Mouse (Mus musculus) MEL (cell line): ENCODE results near the gene Rbpms2. TPM values are rescaled to one million over a fixed set of nuclear protein-coding genes. Genes with fewer than 3 reads are reported as not detected.

Source experiments
- DNase-seq: peaks from one replicate; pipeline ENCODE4 v3.0.0; 2011; ENCODE audit warnings: low read depth, low spot score
- H3K27ac ChIP-seq: 2 replicates; pipeline ENCODE4 v1.5.1; 2012; ENCODE audit warnings: low read depth, mild to moderate bottlenecking, control low read depth, low read length, moderate library complexity; ENCODE audit not compliant: control insufficient read depth
- H3K27me3 ChIP-seq, 2 experiments: fragments of 150-350 bp in 1 of 2; sonication (generic) in 1 of 2; 2 replicates each; pipeline ENCODE4 v1.6.1; 2012; ENCODE audit warnings: low read length in 2 of 2, mild to moderate bottlenecking in 2 of 2, improper control_type of control experiment in 1 of 2, moderate library complexity in 1 of 2; ENCODE audit not compliant: insufficient read depth in 2 of 2, control insufficient read depth in 1 of 2
- H3K36me3 ChIP-seq, 2 experiments: 2 replicates each; pipeline ENCODE4 v1.6.1; 2012 to 2014; ENCODE audit warnings: low read length in 2 of 2, improper control_type of control experiment in 1 of 2, inconsistent platforms in 1 of 2, mild to moderate bottlenecking in 1 of 2; ENCODE audit not compliant: insufficient read depth in 2 of 2, control insufficient read depth in 1 of 2
- H3K4me1 ChIP-seq, 2 experiments: fragments of 150-350 bp in 1 of 2; sonication (generic) in 1 of 2; 2 replicates each; pipeline ENCODE4 v1.6.1; 2012; ENCODE audit warnings: low read length in 2 of 2, improper control_type of control experiment in 1 of 2, mild to moderate bottlenecking in 1 of 2; ENCODE audit not compliant: insufficient read depth in 2 of 2, control insufficient read depth in 1 of 2
- H3K4me3 ChIP-seq, 2 experiments: fragments of 150-350 bp in 1 of 2; sonication (generic) in 1 of 2; 2 replicates each; pipeline ENCODE4 v1.5.1; 2012; ENCODE audit warnings: low read depth in 2 of 2, low read length in 2 of 2, mild to moderate bottlenecking in 2 of 2, moderate library complexity in 2 of 2, control low read depth in 1 of 2, improper control_type of control experiment in 1 of 2; ENCODE audit not compliant: control insufficient read depth in 1 of 2, insufficient read depth in 1 of 2
- H3K79me2 ChIP-seq: 2 replicates; pipeline ENCODE4 v1.6.1; 2012; ENCODE audit warnings: mild to moderate bottlenecking, low read length, moderate library complexity; ENCODE audit not compliant: control insufficient read depth, poor library complexity, insufficient read depth
- H3K9ac ChIP-seq: 2 replicates; pipeline ENCODE4 v1.6.1; 2012; ENCODE audit warnings: low read depth, mild to moderate bottlenecking, control low read depth, low read length, moderate library complexity; ENCODE audit not compliant: control insufficient read depth, poor library complexity, severe bottlenecking
- H3K9me3 ChIP-seq: fragments of 150-350 bp; sonication (generic); replicated peaks from 2 replicates; pipeline ENCODE4 v1.6.1; 2012; ENCODE audit warnings: mild to moderate bottlenecking, low read length, improper control_type of control experiment, moderate library complexity; ENCODE audit not compliant: insufficient read depth
- CHD1 ChIP-seq: IDR thresholded peaks from 2 replicates; pipeline ENCODE4 v1.6.1; 2012; ENCODE audit warnings: low read depth, mild to moderate bottlenecking, inconsistent platforms, low read length, improper control_type of control experiment
- CTCF ChIP-seq, 3 experiments: IDR thresholded peaks in 2 of 3; conservative IDR thresholded peaks in 1 of 3; 2 replicates each; pipeline ENCODE4 v1.5.1; 2011 to 2012; ENCODE audit warnings: low read length in 3 of 3, low read depth in 2 of 3, mild to moderate bottlenecking in 2 of 3, improper control_type of control experiment in 1 of 3, inconsistent platforms in 1 of 3, mixed read lengths in 1 of 3, moderate library complexity in 1 of 3; ENCODE audit not compliant: control insufficient read depth in 1 of 3, insufficient read depth in 1 of 3, poor library complexity in 1 of 3, severe bottlenecking in 1 of 3
- E2F4 ChIP-seq: IDR thresholded peaks from 2 replicates; pipeline ENCODE4 v1.6.1; 2011; ENCODE audit warnings: low read depth, low read length, improper control_type of control experiment, borderline replicate concordance
- ELF1 ChIP-seq: IDR thresholded peaks from 2 replicates; pipeline ENCODE4 v1.6.1; 2014; ENCODE audit warnings: low read depth, mild to moderate bottlenecking, inconsistent platforms, low read length, improper control_type of control experiment, moderate library complexity
- GATA1 ChIP-seq: IDR thresholded peaks from 2 replicates; pipeline ENCODE4 v1.6.1; 2011; ENCODE audit warnings: low read depth, low read length, improper control_type of control experiment
- HCFC1 ChIP-seq: IDR thresholded peaks from 2 replicates; pipeline ENCODE4 v1.6.1; 2012; ENCODE audit warnings: low read depth, mild to moderate bottlenecking, inconsistent platforms, low read length, improper control_type of control experiment, moderate library complexity
- MAX ChIP-seq: IDR thresholded peaks from 2 replicates; pipeline ENCODE4 v1.6.1; 2011; ENCODE audit warnings: low read length, improper control_type of control experiment
- MAZ ChIP-seq: IDR thresholded peaks from 2 replicates; pipeline ENCODE4 v1.6.1; 2012; ENCODE audit warnings: low read depth, mild to moderate bottlenecking, inconsistent platforms, low read length, improper control_type of control experiment
- MXI1 ChIP-seq: IDR thresholded peaks from 2 replicates; pipeline ENCODE4 v1.6.1; 2011; ENCODE audit warnings: mild to moderate bottlenecking, low read depth, low read length, improper control_type of control experiment
- MYC ChIP-seq: IDR thresholded peaks from 2 replicates; pipeline ENCODE4 v1.6.1; 2011; ENCODE audit warnings: low read depth, mild to moderate bottlenecking, low read length, improper control_type of control experiment, moderate library complexity
- NRF1 ChIP-seq: IDR thresholded peaks from 2 replicates; pipeline ENCODE4 v1.6.1; 2014; ENCODE audit warnings: low read depth, mild to moderate bottlenecking, inconsistent platforms, low read length, improper control_type of control experiment, moderate library complexity; ENCODE audit not compliant: poor library complexity, insufficient read depth, severe bottlenecking
- POLR2AphosphoS2 ChIP-seq: IDR thresholded peaks from 2 replicates; pipeline ENCODE4 v1.6.1; 2011; ENCODE audit warnings: low read length, improper control_type of control experiment
- SIN3A ChIP-seq: IDR thresholded peaks from 2 replicates; pipeline ENCODE4 v1.6.1; 2012; ENCODE audit warnings: low read length, improper control_type of control experiment, inconsistent platforms
- TAL1 ChIP-seq: IDR thresholded peaks from 2 replicates; pipeline ENCODE4 v1.6.1; 2012; ENCODE audit warnings: mild to moderate bottlenecking, inconsistent platforms, low read length, moderate library complexity, mixed read lengths
- TBP ChIP-seq: IDR thresholded peaks from 2 replicates; pipeline ENCODE4 v1.8.0; 2011; ENCODE audit warnings: low read depth, low read length, improper control_type of control experiment
- UBTF ChIP-seq: IDR thresholded peaks from 2 replicates; pipeline ENCODE4 v1.6.1; 2012; ENCODE audit warnings: low read depth, mild to moderate bottlenecking, inconsistent platforms, low read length, improper control_type of control experiment, moderate library complexity, borderline replicate concordance; ENCODE audit not compliant: insufficient read depth
- USF2 ChIP-seq, 2 experiments: IDR thresholded peaks; 2 replicates each; pipeline ENCODE4 v1.6.1; 2011 to 2012; ENCODE audit warnings: improper control_type of control experiment in 2 of 2, low read length in 2 of 2, borderline replicate concordance in 1 of 2, inconsistent platforms in 1 of 2, low read depth in 1 of 2, mild to moderate bottlenecking in 1 of 2; ENCODE audit not compliant: insufficient read depth in 1 of 2
- ZNF384 ChIP-seq: IDR thresholded peaks from 2 replicates; pipeline ENCODE4 v1.6.1; 2012; ENCODE audit warnings: low read depth, mild to moderate bottlenecking, inconsistent platforms, low read length, improper control_type of control experiment
- polyA plus RNA-seq, 2 experiments: library from polyadenylated mRNA; stranded (reverse) in 1 of 2; unstranded in 1 of 2; fragments of >175 nt in 1 of 2; fragments of >200 nt in 1 of 2; gene quantifications; 2 replicates each; pipeline versions ENCODE4 v1.2.1 to v1.2.4; 2012; ENCODE audit warnings: low replicate concordance in 2 of 2, low read depth in 1 of 2; ENCODE audit not compliant: insufficient read length in 2 of 2, insufficient read depth in 1 of 2, missing spikeins in 1 of 2
- total RNA-seq: library from RNA; depleted of rRNA; stranded (reverse); fragments of 300-350 nt; gene quantifications from 2 replicates; pipeline ENCODE4 v1.2.3, GENCODE M21; 2012

Gene Rbpms2
- total and polyA plus RNA-seq, 3 experiments = 0.22 TPM; not detected in 2

DNA sequence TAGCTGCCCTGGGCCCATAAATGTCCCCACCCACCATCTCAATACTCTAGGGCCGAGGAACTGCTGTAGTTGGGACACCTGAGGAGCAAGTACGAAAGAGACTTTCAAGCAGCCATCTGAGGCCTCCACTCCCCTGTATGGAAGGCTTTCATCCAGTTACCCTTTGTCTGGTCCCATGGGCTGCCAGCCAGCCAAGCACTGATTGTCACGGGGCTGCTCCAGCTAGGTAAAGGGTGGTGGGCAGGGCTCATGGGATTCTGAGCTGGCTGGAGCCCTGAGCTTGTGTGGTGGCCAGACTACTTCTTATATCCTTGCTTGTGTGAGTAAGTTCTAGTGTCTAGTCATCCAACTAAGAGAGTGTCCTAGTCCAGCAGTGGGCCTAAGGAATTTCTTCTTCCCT, 27.8 kb downstream of the Rbpms2 start:
- 0 out of 4 replicates have a peak, but pooled peaks cover 0 to 3% of the 10 kb centered on the region in 2 experiments for H3K4me1 ChIP-seq
- H3K27me3 ChIP-seq = peaks cover 0 to 2% of the 10 kb centered on the region in 2 experiments; a peak in 1 of 4 replicates
- H3K79me2 ChIP-seq = no peaks in the 10 kb centered on the region
- H3K36me3 ChIP-seq = no peaks in the 10 kb centered on the region
- H3K9me3 ChIP-seq = no peaks in the 10 kb centered on the region
- no peak for DNase-seq
- no peak overlapping the region for H3K9ac ChIP-seq
- no peak for TF ChIP-seq USF2 (IDR thresholded peaks at IDR 0.05; ENCODE audit: borderline replicate concordance in 1 of 2, insufficient read depth in 1 of 2, low read depth in 1 of 2, low read length in 2 of 2)
- H3K4me3 ChIP-seq = no peak overlapping the region
- H3K27ac ChIP-seq = no peak overlapping the region

DNA sequence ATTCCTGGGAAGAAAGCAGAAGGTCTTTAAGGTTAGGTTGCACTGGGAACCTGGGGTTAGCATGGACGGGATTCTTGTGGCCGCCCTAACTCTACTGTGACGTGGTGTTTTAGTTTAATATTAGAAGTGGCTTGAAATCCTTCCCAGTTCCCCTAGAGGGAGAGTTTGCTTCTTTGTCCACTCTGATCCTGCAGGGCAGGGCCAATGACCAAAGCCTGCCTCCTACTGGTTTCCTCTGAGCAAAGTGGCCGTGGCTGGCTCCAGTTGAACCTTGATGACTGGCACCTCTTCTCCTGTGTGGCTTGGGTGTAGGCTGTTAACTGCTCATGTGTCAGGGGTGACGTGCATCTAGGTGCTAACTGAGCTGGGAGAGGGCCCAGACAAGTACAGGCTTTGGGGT, 31.6 kb downstream of the Rbpms2 start:
- Histone ChIP-seq H3K27me3 (peaks cover 0 to 2% of the 10 kb centered on the region in 2 experiments; a peak in 1 of 4 replicates), H3K9me3 (no peaks in the 10 kb centered on the region), H3K36me3 (no peaks in the 10 kb centered on the region), H3K4me1 (no peaks in the 10 kb centered on the region), H3K27ac (no peak overlapping the region), H3K4me3 (no peak overlapping the region), H3K9ac (no peak overlapping the region), H3K79me2 (no peaks in the 10 kb centered on the region)
- TF ChIP-seq TAL1 (no peak), CTCF (IDR thresholded peaks at IDR 0.05 in 2 of 3, conservative IDR thresholded peaks at IDR 0.05 in 1 of 3; ENCODE audit: control insufficient read depth in 1 of 3, insufficient read depth in 1 of 3, low read depth in 2 of 3, low read length in 3 of 3, poor library complexity in 1 of 3, severe bottlenecking in 1 of 3) (peak in 1 of 3 experiments; percentile 1; a peak in 1 of 6 replicates)
- no peak for DNase-seq

DNA sequence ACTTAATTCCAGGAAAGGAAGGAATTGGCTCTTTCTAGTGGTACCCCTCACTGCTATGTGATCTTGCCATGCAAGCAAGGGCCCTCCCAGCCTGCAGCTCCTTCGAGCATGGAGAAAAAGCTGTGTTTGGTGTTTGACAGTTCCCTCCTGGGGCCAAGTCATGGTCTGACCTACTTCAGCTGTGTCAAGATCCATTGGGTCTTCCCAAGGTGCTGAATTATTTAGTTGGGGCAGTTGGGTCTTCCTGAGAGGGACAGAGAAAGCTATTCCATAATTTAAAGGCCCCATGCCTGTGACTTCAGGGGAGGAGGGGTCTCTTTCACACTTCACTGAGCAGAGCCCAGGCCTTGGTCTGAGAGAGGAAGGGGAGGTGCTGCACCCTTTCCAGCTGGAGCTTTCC, 32.0 kb downstream of the Rbpms2 start:
- DNase-seq = no peak
- Histone ChIP-seq H3K36me3 (no peaks in the 10 kb centered on the region), H3K4me1 (no peaks in the 10 kb centered on the region), H3K4me3 (no peak overlapping the region), H3K9ac (no peak overlapping the region), H3K27me3 (peaks cover 0 to 2% of the 10 kb centered on the region in 2 experiments; a peak in 1 of 4 replicates), H3K9me3 (no peaks in the 10 kb centered on the region), H3K27ac (no peak overlapping the region), H3K79me2 (no peaks in the 10 kb centered on the region)
- TF ChIP-seq POLR2AphosphoS2 (no peak), MAX (no peak), MAZ (no peak), HCFC1 (no peak), E2F4 (no peak), ZNF384 (no peak), MYC (no peak), NRF1 (no peak), MXI1 (no peak), GATA1 (no peak), SIN3A (no peak), ELF1 (no peak), TBP (no peak), USF2 (IDR thresholded peaks at IDR 0.05; ENCODE audit: borderline replicate concordance in 1 of 2, insufficient read depth in 1 of 2, low read depth in 1 of 2, low read length in 2 of 2) (no peak), CTCF (IDR thresholded peaks at IDR 0.05 in 2 of 3, conservative IDR thresholded peaks at IDR 0.05 in 1 of 3; ENCODE audit: control insufficient read depth in 1 of 3, insufficient read depth in 1 of 3, low read depth in 2 of 3, low read length in 3 of 3, poor library complexity in 1 of 3, severe bottlenecking in 1 of 3) (no peak), UBTF (no peak), CHD1 (no peak)
